Mouse (Mus musculus) embryonic fibroblast, embryonic 13.5 days (primary cell): ENCODE data around the gene Gpr180.

Source experiments
- CTCF ChIP-seq: IDR thresholded peaks from 2 replicates; pipeline ENCODE4 v1.5.1; 2011; ENCODE audit warnings: mild to moderate bottlenecking, control low read depth, low read length, moderate library complexity, borderline replicate concordance; ENCODE audit not compliant: insufficient read depth
- POLR2A ChIP-seq: IDR thresholded peaks from 2 replicates; pipeline ENCODE4 v1.6.1; 2011; ENCODE audit warnings: low read depth, mild to moderate bottlenecking, control low read depth, low read length, moderate library complexity

DNA sequence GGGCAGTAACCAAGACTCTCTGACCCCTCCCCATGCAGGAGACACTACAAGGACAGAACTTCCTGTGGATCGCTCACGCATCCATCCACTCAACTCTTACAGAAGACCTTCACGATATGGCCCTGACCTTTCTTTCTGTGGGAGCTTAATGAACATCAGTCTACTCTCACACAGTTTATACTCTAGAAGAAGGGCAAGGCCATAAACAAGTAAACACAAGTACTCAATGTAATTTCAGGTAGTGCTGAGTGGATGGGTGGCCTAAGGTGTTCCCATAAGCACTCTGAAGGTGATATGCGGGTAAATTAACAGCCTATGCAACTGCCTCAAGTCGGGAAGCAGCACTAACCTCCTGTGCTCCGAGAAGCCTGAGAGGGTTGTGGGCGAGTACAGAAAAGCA lies 5.5 kb upstream of the Gpr180 start:
- no peak for TF ChIP-seq POLR2A
- no peak for TF ChIP-seq CTCF
